Mouse (Mus musculus): ENCODE results near the gene Srsf10.

Srsf10 gene

DNA sequence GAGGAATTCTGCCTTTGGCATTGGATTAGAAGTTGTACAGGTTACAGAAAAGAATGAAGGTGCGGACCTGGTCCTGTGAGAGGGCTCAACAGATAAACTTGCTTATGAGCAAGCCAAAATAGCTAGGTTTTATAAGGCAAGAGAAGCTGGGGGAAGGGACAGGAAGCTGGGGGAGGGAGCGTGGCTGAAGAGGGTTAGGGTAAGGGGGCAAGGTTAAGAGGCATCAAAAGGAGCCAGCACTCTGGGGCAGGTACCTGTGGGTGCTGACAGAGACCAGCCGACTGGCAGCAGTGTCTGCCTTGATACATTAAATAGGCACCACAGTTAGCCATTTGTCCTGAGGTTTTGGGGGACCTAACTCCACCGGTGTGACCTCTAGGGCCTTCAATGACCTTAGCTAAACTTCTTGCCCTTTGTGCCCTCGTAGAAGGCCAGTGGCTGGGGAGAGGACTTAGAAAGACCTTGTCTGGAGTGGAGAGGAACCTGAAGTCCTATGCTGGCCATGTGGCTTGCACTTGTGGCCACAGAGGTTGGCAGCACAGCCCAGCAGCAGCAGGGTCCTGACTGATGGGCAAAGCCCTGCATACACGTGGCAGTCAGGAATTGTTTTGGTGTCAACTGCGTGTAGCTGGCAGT lies 28.5 kb downstream of the Srsf10 start:
- in situ Hi-C loops (cut with MboI, MseI) = loop anchor here (5.0 kb wide), 1 partner anchor 33 kb away; no protein-coding TSS in a partner anchor

- in situ Hi-C loops (cut with MboI, MseI) = loop anchor here (5.0 kb wide), 1 partner anchor 33 kb away; no protein-coding TSS in a partner anchor
Measured at GRCm38 (mm10) chr4:135884531-135884930, 29.0 kb downstream of the Srsf10 start.

- in situ Hi-C loops (cut with MboI, MseI) = no loop called here
Measured at GRCm38 (mm10) chr4:135885676-135886075, 30.1 kb downstream of the Srsf10 start.

DNA sequence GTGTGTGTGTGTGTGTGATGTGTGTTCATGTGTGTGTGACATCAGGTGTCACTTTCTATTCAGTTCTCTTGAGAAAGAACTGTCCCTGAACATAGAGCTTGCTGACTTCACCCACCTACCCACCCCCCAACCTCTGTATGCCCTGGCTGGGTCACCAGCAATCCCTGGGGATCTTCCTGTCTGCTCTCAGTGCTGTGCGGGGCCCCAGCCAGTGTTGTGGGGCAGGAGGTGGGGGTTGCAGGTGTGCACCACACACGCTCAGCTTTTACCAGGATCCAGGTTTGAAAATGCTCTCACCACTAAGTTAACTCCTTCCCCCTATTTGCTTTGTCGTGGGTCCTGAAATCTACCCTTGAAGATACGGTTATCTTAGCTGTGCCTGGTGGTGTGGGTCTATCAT lies 30.6 kb downstream of the Srsf10 start:
- in situ Hi-C loops (cut with MboI, MseI) = no loop called here

GRCm38 (mm10) chr4:135888448-135889057 lies 33.0 kb downstream of the Srsf10 start:
- in situ Hi-C loops (cut with MboI, MseI) = no loop called here

DNA sequence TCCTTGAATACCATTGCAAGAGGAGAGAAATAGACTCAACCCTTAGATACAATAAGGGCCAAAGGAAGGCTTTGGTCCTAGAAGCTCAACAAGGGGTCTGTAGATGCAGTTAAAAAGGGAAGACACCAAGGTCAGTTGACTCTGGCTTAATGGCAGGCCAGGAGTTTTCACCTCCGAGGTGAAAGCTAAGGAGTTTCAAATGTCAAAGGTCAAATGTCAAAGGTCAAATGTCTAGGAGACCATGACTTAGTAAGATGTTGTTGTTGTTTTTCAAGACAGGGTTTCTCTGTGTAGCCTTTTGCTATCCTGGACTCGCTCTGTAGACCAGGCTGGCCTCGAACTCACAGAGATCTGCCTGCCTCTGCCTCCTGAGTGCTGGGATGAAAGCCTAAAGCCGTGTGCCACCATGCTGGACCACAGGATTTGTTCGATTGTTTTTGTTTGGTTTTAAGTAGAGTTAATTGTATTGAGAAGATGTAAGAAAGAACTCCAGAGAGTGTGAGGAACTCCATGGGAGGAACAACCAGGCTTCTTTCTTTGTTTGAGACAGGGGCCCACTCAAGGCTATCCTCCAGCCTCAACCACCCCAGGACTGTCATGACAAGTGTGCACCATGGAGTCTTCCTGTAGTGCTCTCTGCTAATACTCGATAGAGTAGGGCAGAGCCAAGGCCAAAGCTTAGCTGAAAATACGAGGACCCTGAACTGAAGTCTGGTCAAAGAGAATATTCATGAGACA lies 33.8 kb downstream of the Srsf10 start:
- in situ Hi-C loops (cut with MboI, MseI) = no loop called here

DNA sequence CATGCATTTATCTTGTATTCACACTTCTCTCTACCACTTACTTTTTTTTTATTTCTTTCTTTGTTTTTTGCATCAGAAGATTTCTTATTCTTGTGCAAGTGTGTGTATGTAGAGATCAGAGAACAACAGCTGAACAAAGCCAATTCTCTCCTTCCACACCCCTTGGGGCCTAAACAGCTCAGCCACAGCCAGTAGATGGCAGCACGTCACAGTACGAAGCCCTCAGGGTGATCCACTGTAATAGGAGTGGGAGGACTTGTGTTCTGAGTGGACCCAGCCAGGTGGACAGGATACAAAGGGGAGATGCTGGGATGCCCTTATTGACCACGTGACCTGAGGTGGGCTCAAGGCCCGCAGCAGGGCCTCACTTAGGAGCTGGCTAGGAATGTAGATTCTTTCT lies 34.3 kb downstream of the Srsf10 start:
- in situ Hi-C loops (cut with MboI, MseI) = no loop called here

- in situ Hi-C loops (cut with MboI, MseI) = no loop called here
Measured at GRCm38 (mm10) chr4:135891539-135891938, 36.0 kb downstream of the Srsf10 start.

- in situ Hi-C loops (cut with MboI, MseI) = no loop called here
Measured at GRCm38 (mm10) chr4:135892884-135893283, 37.3 kb downstream of the Srsf10 start.

DNA sequence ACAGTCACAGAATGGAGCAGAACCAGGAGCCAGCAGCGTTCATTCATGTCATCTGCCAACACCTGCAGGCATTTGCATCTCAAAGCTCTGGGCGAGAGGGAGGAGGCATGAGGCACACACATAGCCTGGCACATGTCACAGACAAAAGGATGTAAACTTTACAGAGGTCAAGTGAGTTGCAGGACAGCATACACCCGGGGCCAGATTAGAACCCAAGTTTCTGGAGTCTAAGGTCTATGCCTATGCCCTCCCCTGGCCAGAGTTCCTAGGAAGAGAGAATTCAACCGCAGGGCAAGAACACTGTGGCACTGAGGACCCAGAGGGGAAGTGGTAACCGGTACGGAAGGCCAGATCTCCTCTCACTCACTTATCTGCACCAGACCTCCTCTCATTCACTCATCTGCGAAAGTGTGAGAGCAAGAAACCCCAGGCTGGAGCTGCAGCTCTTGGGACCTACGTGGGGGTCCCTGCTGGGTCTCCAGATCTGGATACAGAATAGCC lies 39.6 kb downstream of the Srsf10 start, which contains the start of gene Cnr2:
Gene Cnr2 (plus strand): TSS at position 324 of the 501 bp plus-strand sequence.
- in situ Hi-C loops (cut with MboI, MseI) = no loop called here

DNA sequence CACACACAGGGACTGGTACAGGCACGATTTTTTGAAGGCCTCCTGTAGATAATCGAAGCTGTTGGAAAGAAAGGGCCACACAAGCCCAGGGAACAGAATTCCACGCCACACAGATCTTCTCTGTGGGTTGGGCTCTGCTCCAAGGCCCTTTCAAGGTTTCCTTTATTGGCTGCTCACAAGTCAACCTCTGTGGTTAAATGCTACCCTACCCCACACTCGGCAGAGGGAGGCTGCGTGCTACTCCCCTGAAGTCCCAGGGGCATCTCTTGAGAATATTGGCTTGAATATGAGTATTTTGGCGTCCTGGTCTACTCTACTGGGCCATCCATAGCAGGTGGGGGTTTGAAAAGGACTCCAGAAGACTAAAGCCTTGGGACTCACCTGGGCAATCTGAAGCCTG lies 40.6 kb downstream of the Srsf10 start:
- in situ Hi-C loops (cut with MboI, MseI) = no loop called here

GRCm38 (mm10) chr4:135898380-135899049 lies 43.0 kb downstream of the Srsf10 start:
- in situ Hi-C loops (cut with MboI, MseI) = no loop called here

DNA sequence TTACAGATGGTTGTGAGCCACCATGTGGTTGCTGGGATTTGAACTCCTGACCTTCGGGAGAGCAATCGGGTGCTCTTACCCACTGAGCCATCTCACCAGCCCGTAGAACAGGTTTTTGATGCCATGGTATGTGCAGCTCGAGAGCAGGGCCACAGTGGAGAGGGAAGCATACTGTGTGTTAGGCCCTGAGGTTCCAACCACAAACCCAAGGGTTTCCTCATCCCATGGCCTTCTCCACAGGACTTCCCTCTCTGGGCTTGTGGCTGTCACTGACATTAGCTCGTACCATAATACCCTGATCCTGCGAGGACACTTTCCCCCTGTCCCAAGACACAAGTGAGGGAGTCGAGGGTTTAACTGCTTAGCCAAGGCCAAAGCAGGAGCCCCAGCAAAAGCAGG lies 43.5 kb downstream of the Srsf10 start:
- in situ Hi-C loops (cut with MboI, MseI) = no loop called here

DNA sequence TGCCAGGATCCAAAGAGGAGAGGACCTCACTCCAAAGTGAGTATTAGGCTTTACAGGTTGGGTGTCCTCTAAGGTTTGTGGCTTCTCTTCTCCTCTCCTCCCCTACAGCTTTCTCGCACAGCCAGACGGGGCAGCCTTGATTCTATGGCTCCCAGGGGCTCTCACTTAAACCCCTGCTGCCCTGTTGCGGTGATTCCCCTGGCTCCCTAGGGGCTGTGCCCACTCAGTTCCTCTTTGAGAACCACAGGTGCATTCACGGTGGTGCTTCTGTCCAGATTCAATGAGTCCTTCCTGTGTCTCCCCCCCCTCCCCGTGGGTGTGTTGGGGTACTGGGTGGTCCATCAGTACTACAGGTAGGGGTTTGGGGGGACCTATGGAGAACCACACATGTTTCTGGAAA lies 44.5 kb downstream of the Srsf10 start:
- in situ Hi-C loops (cut with MboI, MseI) = no loop called here

DNA sequence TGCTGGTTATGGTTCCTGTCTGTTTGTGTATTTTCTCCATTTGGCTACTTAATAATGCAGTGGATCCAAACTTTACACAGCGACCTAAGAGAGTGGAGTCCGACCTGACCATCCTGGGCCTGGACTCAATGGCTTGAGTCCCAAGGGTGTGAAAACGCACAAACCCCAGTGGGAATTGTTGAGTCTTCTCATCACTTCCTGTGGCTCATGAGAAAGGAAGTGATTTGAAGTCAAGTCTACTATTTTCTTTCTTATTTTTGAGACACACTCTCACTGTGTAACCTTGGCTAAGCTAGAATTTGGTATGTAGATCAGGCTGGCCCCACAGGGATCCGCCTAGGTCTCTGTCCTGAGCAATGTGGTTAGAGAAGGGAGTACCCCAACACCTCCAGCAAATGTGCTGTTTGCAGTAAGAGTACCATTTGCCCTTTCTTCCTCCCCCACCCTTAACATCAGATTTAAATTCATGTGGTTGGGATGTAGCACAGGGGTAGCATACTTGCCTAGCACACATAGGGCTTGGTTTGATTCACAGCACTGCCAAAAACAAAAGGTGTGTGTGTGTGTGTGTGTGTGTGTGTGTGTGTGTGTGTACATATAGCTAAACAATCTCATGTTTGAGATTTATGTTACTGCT lies 47.2 kb downstream of the Srsf10 start:
- in situ Hi-C loops (cut with MboI, MseI) = no loop called here

- in situ Hi-C loops (cut with MboI, MseI) = no loop called here
Measured at GRCm38 (mm10) chr4:135904810-135905209, 49.3 kb downstream of the Srsf10 start.

GRCm38 (mm10) chr4:135906633-135907032 lies 51.1 kb downstream of the Srsf10 start:
- in situ Hi-C loops (cut with MboI, MseI) = no loop called here

GRCm38 (mm10) chr4:135909326-135910066 lies 53.9 kb downstream of the Srsf10 start:
- in situ Hi-C loops (cut with MboI, MseI) = no loop called here

DNA sequence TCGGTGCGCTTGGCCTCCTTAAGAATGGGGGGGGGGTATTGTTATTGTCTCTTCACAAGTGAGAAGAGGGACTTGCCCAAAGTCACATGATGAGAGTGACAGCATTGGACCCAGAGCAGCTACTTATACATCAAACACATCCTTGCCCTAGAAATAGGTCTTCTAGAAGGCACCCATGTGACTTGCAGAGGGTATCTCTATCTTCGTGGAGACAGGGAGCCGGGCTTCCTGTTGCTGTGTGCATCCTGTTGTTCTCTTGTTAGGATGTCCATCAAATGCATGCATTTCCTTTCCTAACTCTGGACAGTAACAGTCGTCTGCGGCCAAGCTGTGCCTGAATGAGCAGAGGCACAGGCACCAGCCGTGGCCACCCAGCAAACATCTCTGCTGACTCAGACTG lies 56.0 kb downstream of the Srsf10 start:
- in situ Hi-C loops (cut with MboI, MseI) = no loop called here

DNA sequence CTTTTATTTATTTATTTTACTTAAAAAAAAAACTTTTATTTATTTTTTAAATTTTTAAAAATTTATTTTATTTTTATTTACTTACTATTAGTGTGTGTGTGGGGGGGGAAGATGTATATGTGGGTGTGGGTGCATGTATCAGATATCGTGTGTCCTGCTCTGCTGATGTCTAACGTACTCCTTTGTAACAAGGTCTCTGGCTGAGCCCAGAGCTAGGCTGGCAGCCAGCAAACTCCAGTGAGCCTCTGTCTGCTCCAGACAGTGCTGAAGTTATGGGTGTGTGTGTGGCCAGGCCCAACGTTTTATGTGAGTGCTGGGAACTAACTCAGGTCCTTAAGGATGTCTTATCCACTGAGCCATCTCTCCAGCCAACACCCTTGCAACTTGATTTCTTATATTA lies 56.6 kb downstream of the Srsf10 start:
- in situ Hi-C loops (cut with MboI, MseI) = no loop called here

DNA sequence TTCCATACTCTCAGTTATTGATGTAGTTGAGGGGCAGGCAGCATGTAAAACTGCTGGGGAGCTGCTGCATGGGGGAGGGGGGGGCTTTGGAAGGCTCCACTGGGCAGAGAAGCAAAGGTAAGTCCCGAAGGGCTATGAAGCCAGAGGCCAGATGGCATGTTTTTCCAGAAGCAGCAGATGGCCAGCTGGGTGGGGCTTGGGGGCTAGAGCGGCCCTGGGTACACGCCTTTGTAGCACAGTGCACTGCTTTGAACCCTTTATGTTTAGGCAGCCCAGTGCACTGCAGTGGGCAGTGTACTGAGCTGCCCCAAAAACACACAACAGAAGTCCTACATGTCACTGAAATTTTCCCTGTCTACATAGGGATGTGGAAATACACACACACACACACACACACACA lies 57.3 kb downstream of the Srsf10 start:
- in situ Hi-C loops (cut with MboI, MseI) = no loop called here
